Mouse (Mus musculus): ENCODE measurements at regions not wholly inside any gene's neighbourhood (a gene's known extent, or its start where the extent isn't known, plus 50 kb on each side); places are given as distances from the start of the nearest gene placed in this dataset.

DNA sequence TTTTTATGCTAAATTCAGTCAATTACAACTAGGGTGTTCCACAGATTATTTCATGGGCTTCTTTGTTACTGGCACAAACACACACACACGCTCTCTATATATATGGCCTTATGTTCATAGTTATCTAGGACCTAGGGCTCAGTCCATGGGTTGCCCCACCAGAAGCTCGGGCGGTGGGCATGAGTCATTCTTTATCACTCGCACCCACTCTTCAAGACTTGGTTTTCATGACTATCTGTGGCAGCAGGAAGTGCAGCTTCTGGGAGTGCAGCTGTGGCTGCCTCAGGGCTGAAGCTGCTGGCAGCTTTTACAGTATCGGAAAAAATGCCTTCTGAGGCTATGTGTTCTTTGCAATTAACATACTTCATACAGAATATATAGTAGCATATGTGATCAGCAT is 198.7 kb downstream of the Ipo11 start:
- Histone ChIP-seq H3K4me1 (ENCODE audit: insufficient read depth) (no peaks in the 10 kb centered on the region), H3K27ac (ENCODE audit: low read depth) (no peak overlapping the region), H3K9me3 (ENCODE audit: low read depth, low read length) (no peaks in the 10 kb centered on the region), H3K4me2 (no peak overlapping the region), H3K9ac (no peak overlapping the region), H3K36me3 (ENCODE audit: insufficient read depth) (no peaks in the 10 kb centered on the region), H3K4me3 (ENCODE audit: low read depth, low read length) (no peak overlapping the region), H3K27me3 (ENCODE audit: insufficient read depth, low read length) (no peaks in the 10 kb centered on the region)
- DNase-seq (no peak), ATAC-seq (ENCODE audit: insufficient read depth) (no peak)
- no peak for TF ChIP-seq CTCF (IDR thresholded peaks at IDR 0.05; ENCODE audit: low read depth)
- WGBS: 80% methylated on average over 5 of the region's 5 CpGs

DNA sequence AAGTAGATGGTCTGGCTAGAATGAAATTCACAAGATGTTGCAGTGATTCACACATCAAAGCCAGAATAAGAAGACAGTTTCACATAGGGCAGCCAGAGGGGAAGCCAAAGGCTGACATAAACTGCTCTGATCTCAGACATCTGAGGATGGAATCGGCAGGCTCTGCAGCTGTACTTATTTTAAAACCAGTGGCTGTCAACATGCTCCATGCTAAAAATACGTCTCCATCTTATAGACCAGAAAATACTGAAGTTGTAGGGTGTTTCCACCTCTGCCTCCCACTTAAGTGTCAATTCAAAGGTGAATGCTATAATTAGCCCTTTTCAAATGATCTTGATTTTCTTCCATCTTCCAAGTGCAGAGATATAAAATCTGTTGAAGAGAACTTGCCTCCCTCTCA is 202.4 kb downstream of the Ipo11 start:
- Histone ChIP-seq H3K36me3 (ENCODE audit: insufficient read depth) (no peaks in the 10 kb centered on the region), H3K4me3 (ENCODE audit: low read depth, low read length) (no peak overlapping the region), H3K27me3 (ENCODE audit: insufficient read depth, low read length) (no peaks in the 10 kb centered on the region), H3K4me2 (no peak overlapping the region), H3K9ac (no peak overlapping the region), H3K9me3 (ENCODE audit: low read depth, low read length) (no peaks in the 10 kb centered on the region), H3K4me1 (ENCODE audit: insufficient read depth) (no peaks in the 10 kb centered on the region), H3K27ac (ENCODE audit: low read depth) (no peak overlapping the region)
- DNase-seq: no peak
- WGBS: 67% methylated on average over 2 of the region's 2 CpGs
- no peak for ATAC-seq (ENCODE audit: insufficient read depth)
- no peak for TF ChIP-seq CTCF (IDR thresholded peaks at IDR 0.05; ENCODE audit: low read depth)

DNA sequence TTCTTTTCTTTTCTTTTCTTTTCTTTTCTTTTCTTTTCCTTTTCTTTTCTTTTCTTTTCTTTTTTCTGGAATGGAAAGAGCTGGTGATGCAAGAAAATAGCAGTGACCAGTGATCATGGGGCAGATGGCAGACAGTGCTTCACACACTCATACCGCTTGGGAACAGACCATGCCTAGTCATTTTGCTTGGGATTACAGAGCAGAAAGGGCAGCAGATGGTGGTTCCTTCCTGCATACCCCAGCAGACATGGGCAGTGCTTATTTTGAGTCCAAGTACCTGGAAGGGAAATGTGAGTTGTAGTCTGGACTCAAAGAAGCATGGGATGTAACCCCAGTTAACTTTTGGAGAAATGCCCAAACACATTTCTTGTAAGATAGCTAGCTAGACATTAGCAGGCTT is 203.9 kb downstream of the Ipo11 start:
- Histone ChIP-seq H3K27me3 (ENCODE audit: insufficient read depth, low read length) (no peaks in the 10 kb centered on the region), H3K9me3 (ENCODE audit: low read depth, low read length) (no peaks in the 10 kb centered on the region), H3K4me2 (no peak overlapping the region), H3K36me3 (ENCODE audit: insufficient read depth) (no peaks in the 10 kb centered on the region), H3K4me3 (ENCODE audit: low read depth, low read length) (no peak overlapping the region), H3K4me1 (ENCODE audit: insufficient read depth) (no peaks in the 10 kb centered on the region), H3K9ac (no peak overlapping the region), H3K27ac (ENCODE audit: low read depth) (no peak overlapping the region)
- no peak for TF ChIP-seq CTCF (IDR thresholded peaks at IDR 0.05; ENCODE audit: low read depth)
- WGBS: 83% methylated on average over 1 of the region's 1 CpGs
- no peak for DNase-seq
- ATAC-seq (ENCODE audit: insufficient read depth): no peak

- no peaks in the 10 kb centered on the region for H3K36me3 ChIP-seq (ENCODE audit: insufficient read depth)
- no peaks in the 10 kb centered on the region for H3K27me3 ChIP-seq (ENCODE audit: insufficient read depth, low read length)
- H3K27ac ChIP-seq (ENCODE audit: low read depth): no peak overlapping the region
- ATAC-seq (ENCODE audit: insufficient read depth): no peak
- DNase-seq: no peak
- WGBS: 57% methylated on average over 1 of the region's 1 CpGs
- no peak overlapping the region for H3K4me3 ChIP-seq (ENCODE audit: low read depth, low read length)
- no peak overlapping the region for H3K4me2 ChIP-seq
- H3K9ac ChIP-seq: no peak overlapping the region
- H3K4me1 ChIP-seq (ENCODE audit: insufficient read depth): no peaks in the 10 kb centered on the region
- H3K9me3 ChIP-seq (ENCODE audit: low read depth, low read length): no peaks in the 10 kb centered on the region
- TF ChIP-seq CTCF (IDR thresholded peaks at IDR 0.05; ENCODE audit: low read depth): no peak
Measured at GRCm38 (mm10) chr13:106723315-106723714, 213.4 kb downstream of the Ipo11 start.

GRCm38 (mm10) chr13:106721167-106721566 is 215.6 kb downstream of the Ipo11 start:
- 85% methylated on average over 1 of the region's 1 CpGs for WGBS
- Histone ChIP-seq H3K4me1 (ENCODE audit: insufficient read depth) (no peaks in the 10 kb centered on the region), H3K9ac (no peak overlapping the region), H3K9me3 (ENCODE audit: low read depth, low read length) (no peaks in the 10 kb centered on the region), H3K27me3 (ENCODE audit: insufficient read depth, low read length) (no peaks in the 10 kb centered on the region), H3K27ac (ENCODE audit: low read depth) (no peak overlapping the region), H3K4me2 (no peak overlapping the region), H3K4me3 (ENCODE audit: low read depth, low read length) (no peak overlapping the region), H3K36me3 (ENCODE audit: insufficient read depth) (no peaks in the 10 kb centered on the region)
- ATAC-seq (ENCODE audit: insufficient read depth) (no peak), DNase-seq (no peak)
- peak; percentile 26; the same call in 1 of the 2 replicates for TF ChIP-seq CTCF (IDR thresholded peaks at IDR 0.05; ENCODE audit: low read depth)

- Histone ChIP-seq H3K4me3 (ENCODE audit: low read depth, low read length) (no peak overlapping the region), H3K27me3 (ENCODE audit: insufficient read depth, low read length) (no peaks in the 10 kb centered on the region), H3K9me3 (ENCODE audit: low read depth, low read length) (no peaks in the 10 kb centered on the region), H3K4me1 (ENCODE audit: insufficient read depth) (no peaks in the 10 kb centered on the region), H3K9ac (no peak overlapping the region), H3K4me2 (no peak overlapping the region), H3K36me3 (ENCODE audit: insufficient read depth) (no peaks in the 10 kb centered on the region), H3K27ac (ENCODE audit: low read depth) (no peak overlapping the region)
- ATAC-seq (ENCODE audit: insufficient read depth) (peak; percentile 74), DNase-seq (peak; percentile 63)
- WGBS: 44% methylated on average over 2 of the region's 2 CpGs
- TF ChIP-seq CTCF (IDR thresholded peaks at IDR 0.05; ENCODE audit: low read depth): peak; percentile 67
Measured at GRCm38 (mm10) chr13:106715771-106716170, 221.0 kb downstream of the Ipo11 start.

- H3K9ac ChIP-seq: no peak overlapping the region
- no peak overlapping the region for H3K4me3 ChIP-seq (ENCODE audit: low read depth, low read length)
- no peak overlapping the region for H3K27ac ChIP-seq (ENCODE audit: low read depth)
- H3K36me3 ChIP-seq (ENCODE audit: insufficient read depth): no peaks in the 10 kb centered on the region
- no peak overlapping the region for H3K4me2 ChIP-seq
- DNase-seq: no peak
- WGBS: 74% methylated on average over 8 of the region's 8 CpGs
- H3K27me3 ChIP-seq (ENCODE audit: insufficient read depth, low read length): no peaks in the 10 kb centered on the region
- H3K4me1 ChIP-seq (ENCODE audit: insufficient read depth): no peaks in the 10 kb centered on the region
- H3K9me3 ChIP-seq (ENCODE audit: low read depth, low read length): no peaks in the 10 kb centered on the region
- no peak for TF ChIP-seq CTCF (IDR thresholded peaks at IDR 0.05; ENCODE audit: low read depth)
- peak; percentile 21 for ATAC-seq (ENCODE audit: insufficient read depth)
Measured at GRCm38 (mm10) chr13:106715234-106715633, 221.5 kb downstream of the Ipo11 start.

DNA sequence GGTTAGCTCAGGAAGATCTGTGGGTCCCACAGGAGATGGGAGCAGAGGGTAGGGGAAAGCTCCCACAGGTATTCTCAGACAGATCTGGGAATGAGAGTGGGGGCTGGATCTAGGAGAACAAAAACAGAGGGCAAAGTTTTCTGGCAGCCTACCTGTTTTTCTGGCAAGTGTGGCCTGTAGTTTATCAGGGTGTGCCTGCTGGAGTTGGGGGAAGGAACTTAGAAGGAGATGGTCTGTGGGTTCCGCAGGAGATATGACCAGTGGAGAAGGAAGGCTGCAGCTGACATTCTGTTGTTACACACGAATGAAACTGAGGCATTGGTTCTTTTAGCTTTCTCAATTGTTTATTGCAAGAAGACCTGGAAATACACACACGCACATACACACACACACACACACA is 226.2 kb downstream of the Ipo11 start:
- Histone ChIP-seq H3K36me3 (ENCODE audit: insufficient read depth) (no peaks in the 10 kb centered on the region), H3K9me3 (ENCODE audit: low read depth, low read length) (no peaks in the 10 kb centered on the region), H3K27ac (ENCODE audit: low read depth) (no peak overlapping the region), H3K4me1 (ENCODE audit: insufficient read depth) (no peaks in the 10 kb centered on the region), H3K4me2 (no peak overlapping the region), H3K9ac (no peak overlapping the region), H3K27me3 (ENCODE audit: insufficient read depth, low read length) (no peaks in the 10 kb centered on the region), H3K4me3 (ENCODE audit: low read depth, low read length) (no peak overlapping the region)
- no peak for TF ChIP-seq CTCF (IDR thresholded peaks at IDR 0.05; ENCODE audit: low read depth)
- no peak for ATAC-seq (ENCODE audit: insufficient read depth)
- no peak for DNase-seq
- 79% methylated on average over 3 of the region's 3 CpGs for WGBS
